Mouse (Mus musculus): ENCODE results near the gene Akr1d1. TPM values are rescaled to one million over a fixed set of nuclear protein-coding genes. Genes with fewer than 3 reads are reported as not detected.

Akr1d1 gene
- not detected in 2 replicates for total RNA-seq (2014; rRNA removed)
- polyA plus RNA-seq (2015; fragmentation: Nextera tagmentation; extraction: Ambion mirVana): not detected in 2 replicates

DNA sequence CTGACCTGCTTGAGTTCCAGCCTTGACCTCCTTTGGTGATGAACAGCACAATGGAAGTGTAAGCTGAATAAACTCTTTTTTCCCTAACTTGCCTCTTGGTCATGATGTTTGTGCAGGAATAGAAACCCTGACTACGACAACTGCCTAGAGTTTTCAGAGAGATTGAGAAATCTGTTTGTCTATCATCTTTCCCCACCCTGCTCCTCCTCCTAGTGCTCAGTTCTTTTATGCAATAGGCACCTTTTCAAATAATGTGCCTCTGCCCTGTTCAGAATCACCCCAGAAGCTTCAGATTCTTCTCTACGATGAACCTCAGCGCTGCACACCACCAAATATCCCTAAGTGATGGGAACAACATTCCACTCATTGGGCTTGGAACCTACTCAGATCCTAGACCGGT, at the start of gene Akr1d1:
Gene Akr1d1, plus strand, starts transcription at position 234 of the 400 bp plus-strand sequence.
- TF ChIP-seq CTCF (IDR thresholded peaks at IDR 0.05; ENCODE audit: low read depth): no peak
- no peaks in the 10 kb centered on the region for H3K36me3 ChIP-seq (ENCODE audit: insufficient read depth, low read length)
- no peaks in the 10 kb centered on the region for H3K4me1 ChIP-seq (ENCODE audit: insufficient read depth, low read length)
- no peaks in the 10 kb centered on the region for H3K27me3 ChIP-seq (ENCODE audit: insufficient read depth, low read length)
- H3K9me3 ChIP-seq (ENCODE audit: low read length): no peaks in the 10 kb centered on the region
- H3K9ac ChIP-seq (replicated peaks; ENCODE audit: low read length): no peak within 1 kb of the TSS
- ATAC-seq (no peak), DNase-seq (ENCODE audit: low spot score) (no peak)
- no peak within 1 kb of the TSS for H3K27ac ChIP-seq
- H3K4me3 ChIP-seq (ENCODE audit: low read length): no peak within 1 kb of the TSS
- H3K4me2 ChIP-seq (ENCODE audit: low read depth, low read length): no peak within 1 kb of the TSS
- 95% methylated on average over 4 of the region's 4 CpGs for WGBS

DNA sequence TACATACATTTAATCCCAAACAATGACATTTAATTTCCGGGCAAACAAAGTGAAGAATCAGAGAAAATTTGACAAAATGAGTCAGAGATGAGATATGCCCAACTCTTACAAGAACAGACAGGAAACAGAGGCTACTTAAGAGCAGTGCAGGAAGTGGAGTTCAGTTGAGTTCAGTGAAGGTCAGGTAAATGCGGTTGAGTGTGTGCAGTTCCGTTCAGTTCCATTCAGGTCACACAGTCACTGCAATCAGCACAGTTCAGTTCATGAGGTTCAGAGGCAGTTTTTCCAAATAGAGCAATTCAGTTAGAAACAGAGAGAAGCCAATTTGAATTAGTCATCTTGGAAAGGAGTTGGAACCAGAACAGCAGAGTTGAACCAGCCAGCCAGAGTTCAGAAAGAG, 48.8 kb upstream of the Akr1d1 start:
- Histone ChIP-seq H3K9ac (replicated peaks; ENCODE audit: low read length) (no peak overlapping the region), H3K4me3 (ENCODE audit: low read length) (no peak overlapping the region), H3K27me3 (ENCODE audit: insufficient read depth, low read length) (no peaks in the 10 kb centered on the region), H3K9me3 (ENCODE audit: low read length) (no peaks in the 10 kb centered on the region), H3K4me1 (ENCODE audit: insufficient read depth, low read length) (no peaks in the 10 kb centered on the region), H3K36me3 (ENCODE audit: insufficient read depth, low read length) (no peaks in the 10 kb centered on the region), H3K27ac (no peak overlapping the region), H3K4me2 (ENCODE audit: low read depth, low read length) (no peak overlapping the region)
- no peak for TF ChIP-seq CTCF (IDR thresholded peaks at IDR 0.05; ENCODE audit: low read depth)
- 90% methylated on average over 3 of the region's 3 CpGs for WGBS
- DNase-seq (ENCODE audit: low spot score): no peak
- ATAC-seq: no peak

DNA sequence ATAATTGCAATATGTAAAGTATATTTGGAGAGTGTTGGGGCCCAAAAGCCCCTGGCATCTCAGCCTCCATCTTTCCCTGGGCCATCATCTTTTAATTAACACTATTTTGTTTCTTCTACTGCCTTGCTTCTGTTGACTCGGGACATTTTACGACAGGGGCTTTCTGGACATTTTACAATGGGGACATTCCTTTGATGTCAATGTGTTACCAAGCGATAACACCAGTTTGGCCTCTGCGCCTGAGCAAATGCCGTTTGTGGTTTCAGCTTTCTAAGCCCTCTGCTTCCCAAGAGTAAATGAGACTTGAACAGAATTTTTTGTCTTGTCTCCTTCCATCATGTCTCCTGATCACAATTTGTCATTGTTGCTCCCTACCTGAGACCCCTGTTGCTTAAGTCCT, 46.7 kb upstream of the Akr1d1 start:
- Histone ChIP-seq H3K9ac (replicated peaks; ENCODE audit: low read length) (no peak overlapping the region), H3K9me3 (ENCODE audit: low read length) (no peaks in the 10 kb centered on the region), H3K27ac (no peak overlapping the region), H3K4me1 (ENCODE audit: insufficient read depth, low read length) (no peaks in the 10 kb centered on the region), H3K4me2 (ENCODE audit: low read depth, low read length) (no peak overlapping the region), H3K27me3 (ENCODE audit: insufficient read depth, low read length) (no peaks in the 10 kb centered on the region), H3K36me3 (ENCODE audit: insufficient read depth, low read length) (no peaks in the 10 kb centered on the region), H3K4me3 (ENCODE audit: low read length) (no peak overlapping the region)
- 47% methylated on average over 5 of the region's 5 CpGs for WGBS
- no peak for TF ChIP-seq CTCF (IDR thresholded peaks at IDR 0.05; ENCODE audit: low read depth)
- no peak for DNase-seq (ENCODE audit: low spot score)
- no peak for ATAC-seq

DNA sequence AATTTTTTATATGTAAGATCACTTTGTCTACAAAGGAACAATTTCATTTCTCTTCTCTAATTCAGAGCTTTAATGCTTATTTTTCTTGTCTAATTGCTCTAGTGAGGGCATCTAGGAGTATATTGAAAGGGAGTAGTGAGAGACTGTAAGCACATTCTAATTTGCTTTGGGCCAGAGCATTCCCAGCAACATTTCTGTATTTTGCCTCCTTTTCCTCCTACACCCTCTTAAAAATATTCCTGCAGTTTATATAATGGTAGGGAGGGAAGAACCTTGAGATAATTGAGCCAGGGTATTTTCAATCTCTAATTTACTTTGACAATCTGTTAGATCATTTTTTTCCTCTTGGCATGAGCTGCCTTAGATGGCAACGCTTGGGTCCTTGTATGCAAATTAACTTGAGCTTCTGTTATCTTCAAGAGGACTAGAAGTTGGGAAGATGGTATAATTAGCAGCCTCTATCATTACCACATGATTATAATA, 45.3 kb upstream of the Akr1d1 start:
- TF ChIP-seq CTCF (IDR thresholded peaks at IDR 0.05; ENCODE audit: low read depth): no peak
- H3K9ac ChIP-seq (replicated peaks; ENCODE audit: low read length): no peak overlapping the region
- no peak overlapping the region for H3K4me3 ChIP-seq (ENCODE audit: low read length)
- H3K4me1 ChIP-seq (ENCODE audit: insufficient read depth, low read length): no peaks in the 10 kb centered on the region
- H3K36me3 ChIP-seq (ENCODE audit: insufficient read depth, low read length): no peaks in the 10 kb centered on the region
- 52% methylated on average over 1 of the region's 1 CpGs for WGBS
- H3K9me3 ChIP-seq (ENCODE audit: low read length): no peaks in the 10 kb centered on the region
- no peak overlapping the region for H3K4me2 ChIP-seq (ENCODE audit: low read depth, low read length)
- H3K27me3 ChIP-seq (ENCODE audit: insufficient read depth, low read length): no peaks in the 10 kb centered on the region
- DNase-seq (ENCODE audit: low spot score): no peak
- ATAC-seq: no peak
- H3K27ac ChIP-seq: no peak overlapping the region

DNA sequence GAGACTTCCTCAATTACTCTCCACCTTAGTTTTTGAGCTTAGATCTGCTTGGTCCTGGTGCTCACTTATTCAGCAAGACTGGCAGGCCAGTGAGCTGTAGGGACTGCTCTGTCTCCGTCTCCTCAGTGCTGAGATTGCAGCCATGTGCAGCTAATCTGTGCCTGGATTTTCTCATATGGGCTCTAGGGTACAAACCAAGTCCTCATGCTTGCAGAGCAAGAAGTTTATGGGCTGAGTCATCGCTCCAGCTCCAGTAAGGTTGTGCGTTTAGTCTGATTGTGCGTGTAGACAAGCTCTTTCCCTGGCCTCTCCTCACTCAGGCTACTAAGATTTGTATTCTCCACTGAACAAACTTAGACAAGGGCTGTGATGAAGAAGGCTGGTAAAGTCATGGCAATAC, 43.5 kb upstream of the Akr1d1 start:
- ATAC-seq (no peak), DNase-seq (ENCODE audit: low spot score) (no peak)
- H3K4me1 ChIP-seq (ENCODE audit: insufficient read depth, low read length): no peaks in the 10 kb centered on the region
- no peaks in the 10 kb centered on the region for H3K27me3 ChIP-seq (ENCODE audit: insufficient read depth, low read length)
- H3K4me2 ChIP-seq (ENCODE audit: low read depth, low read length): no peak overlapping the region
- TF ChIP-seq CTCF (IDR thresholded peaks at IDR 0.05; ENCODE audit: low read depth): no peak
- WGBS: 86% methylated on average over 4 of the region's 4 CpGs
- H3K27ac ChIP-seq: no peak overlapping the region
- no peak overlapping the region for H3K9ac ChIP-seq (replicated peaks; ENCODE audit: low read length)
- H3K36me3 ChIP-seq (ENCODE audit: insufficient read depth, low read length): no peaks in the 10 kb centered on the region
- no peaks in the 10 kb centered on the region for H3K9me3 ChIP-seq (ENCODE audit: low read length)
- H3K4me3 ChIP-seq (ENCODE audit: low read length): no peak overlapping the region

DNA sequence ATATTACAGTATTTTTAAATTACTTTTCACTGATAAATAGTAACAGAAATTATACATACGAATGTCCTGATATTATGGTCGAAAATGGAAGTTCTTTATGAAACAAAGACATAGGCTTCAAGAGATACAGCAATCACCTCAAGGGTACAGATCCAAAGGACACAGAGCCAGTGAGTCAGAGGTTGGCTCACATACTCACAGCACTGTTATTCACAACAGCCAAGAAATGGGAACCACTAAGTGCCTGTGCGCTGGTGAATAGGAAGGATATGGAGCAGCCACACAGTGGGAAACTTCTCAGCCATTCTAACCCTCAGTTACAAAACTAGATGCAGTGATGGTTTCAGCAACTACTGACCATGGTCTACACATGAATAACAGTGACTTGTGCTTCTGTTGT, 37.7 kb upstream of the Akr1d1 start:
- no peak overlapping the region for H3K4me3 ChIP-seq (ENCODE audit: low read length)
- no peak overlapping the region for H3K9ac ChIP-seq (replicated peaks; ENCODE audit: low read length)
- no peaks in the 10 kb centered on the region for H3K4me1 ChIP-seq (ENCODE audit: insufficient read depth, low read length)
- no peaks in the 10 kb centered on the region for H3K36me3 ChIP-seq (ENCODE audit: insufficient read depth, low read length)
- 81% methylated on average over 3 of the region's 3 CpGs for WGBS
- DNase-seq (ENCODE audit: low spot score) (no peak), ATAC-seq (no peak)
- H3K27ac ChIP-seq: no peak overlapping the region
- no peak overlapping the region for H3K4me2 ChIP-seq (ENCODE audit: low read depth, low read length)
- no peak for TF ChIP-seq CTCF (IDR thresholded peaks at IDR 0.05; ENCODE audit: low read depth)
- no peaks in the 10 kb centered on the region for H3K27me3 ChIP-seq (ENCODE audit: insufficient read depth, low read length)
- H3K9me3 ChIP-seq (ENCODE audit: low read length): no peaks in the 10 kb centered on the region

DNA sequence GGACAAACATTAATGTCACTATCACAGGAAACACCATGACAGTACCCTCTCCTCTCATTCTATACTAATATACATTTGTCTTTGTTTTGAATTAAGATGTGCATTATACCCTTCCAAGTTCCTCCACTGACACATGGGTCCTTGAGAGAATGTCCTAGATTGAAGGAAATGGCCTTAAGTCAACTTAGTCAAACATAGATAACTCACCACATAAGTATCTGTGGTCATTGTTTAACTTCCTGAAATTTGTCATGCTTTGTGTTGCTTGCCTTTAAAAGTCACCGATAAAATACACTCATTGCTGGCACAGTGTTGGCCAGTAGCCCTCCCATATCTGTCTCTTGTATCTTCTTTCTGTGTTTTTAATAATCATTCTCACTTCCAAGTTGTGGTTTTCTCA, 35.0 kb upstream of the Akr1d1 start:
- WGBS: 89% methylated on average over 1 of the region's 1 CpGs
- Histone ChIP-seq H3K9ac (replicated peaks; ENCODE audit: low read length) (no peak overlapping the region), H3K4me3 (ENCODE audit: low read length) (no peak overlapping the region), H3K4me1 (ENCODE audit: insufficient read depth, low read length) (no peaks in the 10 kb centered on the region), H3K36me3 (ENCODE audit: insufficient read depth, low read length) (no peaks in the 10 kb centered on the region), H3K4me2 (ENCODE audit: low read depth, low read length) (no peak overlapping the region), H3K27me3 (ENCODE audit: insufficient read depth, low read length) (no peaks in the 10 kb centered on the region), H3K27ac (no peak overlapping the region), H3K9me3 (ENCODE audit: low read length) (0 out of 2 replicates have a peak, but pooled peaks cover 6% of the 10 kb centered on the region)
- no peak for TF ChIP-seq CTCF (IDR thresholded peaks at IDR 0.05; ENCODE audit: low read depth)
- no peak for DNase-seq (ENCODE audit: low spot score)
- ATAC-seq: no peak

Measured in hindbrain, postnatal 0 days (tissue).